Mouse (Mus musculus) stomach, embryonic 15.5 days (tissue): ENCODE measurements around the gene Pard3. TPM values are rescaled to one million over a fixed set of nuclear protein-coding genes. Genes with fewer than 3 reads are reported as not detected.
"Not testable (repeated sequence)": the region's sequence is repeated elsewhere in the genome, so short reads cannot be mapped to it uniquely, and the experiment has no call there.

ENCODE experiments used
- ATAC-seq: fragments of 200-750 bp; cut with Nextera tagmentation; 2 replicates; pipeline ENCODE4 v1.8.0; 2017; ENCODE audit warnings: low read depth, moderate number of reproducible peaks, moderate TSS enrichment; ENCODE audit not compliant: insufficient read depth, low FRiP score
- H3K27ac ChIP-seq: fragments of 300-500 bp; sonication (generic); 2 replicates; pipeline ENCODE4 v1.5.1; 2015; ENCODE audit warnings: mild to moderate bottlenecking, inconsistent platforms
- H3K27me3 ChIP-seq: fragments of 300-500 bp; sonication (generic); replicated peaks from 2 replicates; pipeline ENCODE4 v1.6.1; 2015; ENCODE audit warnings: inconsistent platforms
- H3K36me3 ChIP-seq: fragments of 300-500 bp; sonication (generic); 2 replicates; pipeline ENCODE4 v1.6.1; 2015; ENCODE audit warnings: inconsistent platforms
- H3K4me1 ChIP-seq: fragments of 300-500 bp; sonication (generic); 2 replicates; pipeline ENCODE4 v1.6.1; 2015; ENCODE audit warnings: inconsistent platforms
- H3K4me2 ChIP-seq: fragments of 300-500 bp; sonication (generic); 2 replicates; pipeline ENCODE4 v1.6.1; 2015; ENCODE audit warnings: mild to moderate bottlenecking, inconsistent platforms
- H3K4me3 ChIP-seq: fragments of 300-500 bp; sonication (generic); replicated peaks from 2 replicates; pipeline ENCODE4 v1.5.1; 2015; ENCODE audit warnings: inconsistent platforms
- H3K9ac ChIP-seq: fragments of 300-500 bp; sonication (generic); 2 replicates; pipeline ENCODE4 v1.6.1; 2015; ENCODE audit warnings: inconsistent platforms
- H3K9me3 ChIP-seq: fragments of 300-500 bp; sonication (generic); 2 replicates; pipeline ENCODE4 v1.6.1; 2016; ENCODE audit warnings: inconsistent platforms
- WGBS: fragments of 180-500 bp; shearing (Covaris S2); methylation state at CpG from one replicate; pipeline ENCODE4 v1.1.7; 2015; 5-methylcytosine and 5-hydroxymethylcytosine counted together
- polyA plus RNA-seq: library from polyadenylated mRNA; unstranded; fragments of >200 nt; fragmentation: Nextera tagmentation; extraction: Ambion mirVana; gene quantifications from 2 replicates; pipeline ENCODE4 v1.2.1, GENCODE M21; 2015

The Pard3 gene
- polyA plus RNA-seq, 1 experiment from 2014 or later: 28.3 TPM

DNA sequence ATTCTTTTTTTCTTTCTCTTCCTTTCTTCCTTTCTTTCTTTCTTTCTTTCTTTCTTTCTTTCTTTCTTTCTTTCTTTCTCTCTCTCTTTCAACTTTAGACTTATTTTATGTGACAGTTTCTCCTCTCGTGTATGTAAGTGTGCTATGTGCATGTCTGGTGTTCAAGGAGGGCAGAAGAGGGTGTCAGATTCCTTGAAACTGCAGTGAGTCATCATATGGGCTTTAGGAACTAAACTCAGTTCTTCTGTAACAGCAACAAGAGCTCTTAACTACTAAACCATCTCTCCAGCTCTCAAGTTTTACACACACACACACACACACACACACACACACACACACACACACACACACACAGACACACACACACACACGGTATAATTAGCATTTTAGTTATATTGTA lies 106.7 kb downstream of the Pard3 start:
- WGBS: 52% methylated on average over 2 of the region's 2 CpGs
- H3K4me3 ChIP-seq, ATAC-seq, H3K36me3 ChIP-seq, H3K9me3 ChIP-seq, H3K27me3 ChIP-seq, H3K4me2 ChIP-seq, H3K9ac ChIP-seq, H3K27ac ChIP-seq: not testable (repeated sequence)
- peaks cover 10% of the 10 kb centered on the region for H3K4me1 ChIP-seq

DNA sequence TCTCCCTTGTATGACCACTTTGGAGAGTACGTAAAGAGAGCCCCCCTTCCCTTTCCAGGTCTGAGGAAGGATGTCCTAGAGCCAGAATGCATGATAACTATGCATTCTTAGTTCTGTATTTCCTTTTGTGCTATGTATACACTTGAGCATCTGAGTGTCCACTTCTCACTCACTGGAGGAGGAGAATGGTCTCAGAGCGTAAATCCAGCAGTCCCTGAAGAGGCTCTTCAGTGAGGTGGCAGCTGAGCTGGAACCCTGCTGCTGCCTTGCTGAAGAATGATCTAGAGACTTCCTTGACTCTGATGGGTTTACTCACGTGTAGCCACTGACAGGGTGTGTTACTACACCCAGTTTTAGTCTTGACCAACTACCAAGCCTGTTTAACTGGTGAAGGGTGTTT lies 107.2 kb downstream of the Pard3 start:
- Histone ChIP-seq H3K4me1 (peaks cover 10% of the 10 kb centered on the region), H3K4me3 (no peak overlapping the region), H3K36me3 (no peaks in the 10 kb centered on the region), H3K9ac (no peak overlapping the region), H3K4me2 (no peak overlapping the region), H3K9me3 (no peaks in the 10 kb centered on the region), H3K27ac (no peak overlapping the region), H3K27me3 (no peaks in the 10 kb centered on the region)
- no peak for ATAC-seq
- 83% methylated on average over 3 of the region's 3 CpGs for WGBS

DNA sequence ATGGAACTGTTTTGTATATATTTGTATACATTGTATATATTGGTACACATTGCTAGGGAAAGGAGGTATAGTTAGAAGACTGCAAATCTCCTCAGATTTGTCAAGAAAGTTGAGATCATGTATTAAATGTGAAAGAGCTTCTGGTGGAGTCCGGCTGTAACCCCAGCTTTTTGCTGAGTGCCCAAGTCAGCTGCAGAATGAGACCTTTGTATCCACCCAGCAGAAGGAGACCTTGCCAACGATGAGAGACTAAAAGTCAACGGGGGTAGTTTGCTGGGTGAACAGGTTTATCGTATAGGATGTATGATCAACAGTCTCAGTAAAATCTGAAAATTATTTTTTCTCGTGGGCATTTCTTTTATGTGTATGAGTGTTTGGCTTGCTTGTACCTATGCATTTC lies 109.8 kb downstream of the Pard3 start:
- Histone ChIP-seq H3K4me1 (peaks cover 10% of the 10 kb centered on the region), H3K27ac (no peak overlapping the region), H3K4me3 (no peak overlapping the region), H3K9me3 (no peaks in the 10 kb centered on the region), H3K4me2 (no peak overlapping the region), H3K9ac (no peak overlapping the region), H3K36me3 (no peaks in the 10 kb centered on the region), H3K27me3 (no peaks in the 10 kb centered on the region)
- ATAC-seq: no peak
- 81% methylated on average over 5 of the region's 5 CpGs for WGBS

DNA sequence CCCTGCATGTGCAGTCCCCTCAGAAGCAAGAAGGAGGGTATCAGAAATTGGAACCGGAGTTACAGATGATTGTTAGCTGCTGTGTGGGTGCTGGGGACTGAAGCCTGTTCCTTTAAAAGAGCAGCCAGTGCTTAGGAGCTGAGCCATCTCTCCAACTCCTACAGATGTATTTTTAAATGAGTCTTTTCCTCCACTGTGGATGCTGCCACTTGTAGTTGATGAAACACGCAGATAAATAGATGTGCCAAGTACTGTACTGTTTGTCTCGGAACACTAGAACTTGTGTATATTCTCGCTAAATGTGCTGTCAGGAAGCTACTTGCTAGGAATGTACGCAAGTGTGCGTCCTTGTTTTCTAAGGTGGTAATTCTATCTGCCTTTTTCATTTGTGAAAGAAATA lies 110.7 kb downstream of the Pard3 start:
- Histone ChIP-seq H3K9ac (no peak overlapping the region), H3K36me3 (no peaks in the 10 kb centered on the region), H3K4me2 (no peak overlapping the region), H3K4me3 (no peak overlapping the region), H3K4me1 (peaks cover 10% of the 10 kb centered on the region), H3K27ac (no peak overlapping the region), H3K9me3 (no peaks in the 10 kb centered on the region), H3K27me3 (no peaks in the 10 kb centered on the region)
- ATAC-seq: no peak
- WGBS: 77% methylated on average over 6 of the region's 6 CpGs

DNA sequence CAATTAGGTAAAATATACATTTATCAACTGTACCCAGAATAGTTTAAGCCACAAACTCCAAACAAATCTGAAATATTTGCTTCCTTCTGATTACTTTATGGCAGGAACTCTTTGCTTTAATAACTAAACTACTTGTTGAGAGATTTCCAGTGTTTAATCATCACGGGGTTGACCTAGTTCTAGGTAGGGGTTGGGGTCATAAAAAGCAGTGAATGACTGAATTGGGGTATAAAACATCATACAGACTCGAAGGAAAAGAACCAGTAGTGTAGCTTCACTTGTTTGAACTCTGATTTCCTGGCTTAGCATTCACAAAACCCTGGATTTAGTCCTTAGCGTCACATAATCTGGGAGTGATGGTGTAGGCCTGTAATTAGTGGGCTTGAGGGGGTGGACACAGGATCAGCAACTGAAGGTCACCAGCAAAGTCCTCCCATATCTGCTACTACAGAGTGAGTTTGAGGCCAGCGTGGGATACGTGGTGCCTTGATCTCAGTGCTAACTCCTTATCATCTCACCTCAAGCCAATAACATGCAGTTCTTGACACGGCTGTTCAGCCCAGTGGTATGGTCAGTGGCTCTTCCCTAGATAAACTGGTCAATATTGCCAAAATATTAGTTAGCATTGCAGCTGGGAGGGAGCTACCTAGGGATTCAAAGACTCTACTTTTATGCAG lies 111.6 kb downstream of the Pard3 start:
- WGBS: 56% methylated on average over 6 of the region's 6 CpGs
- no peak overlapping the region for H3K27ac ChIP-seq
- ATAC-seq: no peak

DNA sequence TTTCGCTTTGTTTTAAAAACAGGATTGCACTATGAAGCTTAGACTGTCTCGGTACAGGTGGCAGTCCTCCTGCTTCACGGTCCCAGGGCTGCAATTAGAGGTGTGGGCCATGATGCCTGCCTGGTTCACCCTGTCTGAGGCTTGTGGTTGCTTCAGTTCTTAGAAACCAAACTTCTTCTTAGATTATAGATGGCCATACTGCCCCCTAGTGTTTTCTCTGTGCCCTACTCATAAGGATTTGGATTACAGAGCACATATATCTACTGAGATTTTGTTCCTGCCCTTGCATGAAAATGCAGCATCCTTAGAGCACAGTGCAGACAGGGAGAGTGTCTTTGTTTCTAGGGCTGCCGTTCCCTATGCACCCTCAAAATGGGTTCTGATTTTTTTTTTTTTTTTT lies 114.9 kb downstream of the Pard3 start:
- Histone ChIP-seq H3K4me3 (no peak overlapping the region), H3K27ac (no peak overlapping the region), H3K9me3 (no peaks in the 10 kb centered on the region), H3K4me2 (no peak overlapping the region), H3K9ac (no peak overlapping the region), H3K27me3 (no peaks in the 10 kb centered on the region), H3K4me1 (peaks cover 15% of the 10 kb centered on the region), H3K36me3 (no peaks in the 10 kb centered on the region)
- peak; percentile 35; the same call in 1 of the 2 replicates for ATAC-seq
- 49% methylated on average over 4 of the region's 4 CpGs for WGBS

More for the DNA sequence above, 111.6 kb downstream of the Pard3 start:
- no peak overlapping the region for H3K4me2 ChIP-seq
- peaks cover 10% of the 10 kb centered on the region for H3K4me1 ChIP-seq
- H3K36me3 ChIP-seq: no peaks in the 10 kb centered on the region
- no peak overlapping the region for H3K9ac ChIP-seq
- no peaks in the 10 kb centered on the region for H3K27me3 ChIP-seq
- H3K4me3 ChIP-seq: no peak overlapping the region
- H3K9me3 ChIP-seq: no peaks in the 10 kb centered on the region

DNA sequence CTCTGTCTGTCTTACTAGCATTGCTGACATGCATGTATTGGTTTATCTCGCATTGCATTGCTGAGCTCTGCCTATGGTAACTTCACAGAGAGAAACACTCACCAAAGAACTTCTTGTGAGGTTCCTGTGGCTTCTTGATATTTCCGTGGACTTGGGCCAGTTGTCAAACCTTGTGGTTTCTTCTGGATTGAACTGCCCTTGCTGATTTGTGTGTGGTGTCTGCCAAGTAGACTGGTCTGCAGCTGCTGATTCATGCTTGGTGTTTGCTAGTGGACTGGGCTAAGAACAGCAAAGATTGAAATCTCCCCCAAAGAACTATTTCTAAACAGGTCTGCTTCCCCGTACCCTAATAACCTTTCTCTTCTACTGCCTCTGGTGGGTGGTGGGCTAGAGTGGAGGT lies 117.6 kb downstream of the Pard3 start:
- Histone ChIP-seq H3K4me2 (no peak overlapping the region), H3K27me3 (no peaks in the 10 kb centered on the region), H3K4me1 (peaks cover 17% of the 10 kb centered on the region), H3K4me3 (no peak overlapping the region), H3K9me3 (no peaks in the 10 kb centered on the region), H3K36me3 (no peaks in the 10 kb centered on the region), H3K27ac (no peak overlapping the region), H3K9ac (no peak overlapping the region)
- WGBS: 85% methylated on average over 3 of the region's 3 CpGs
- ATAC-seq: no peak

DNA sequence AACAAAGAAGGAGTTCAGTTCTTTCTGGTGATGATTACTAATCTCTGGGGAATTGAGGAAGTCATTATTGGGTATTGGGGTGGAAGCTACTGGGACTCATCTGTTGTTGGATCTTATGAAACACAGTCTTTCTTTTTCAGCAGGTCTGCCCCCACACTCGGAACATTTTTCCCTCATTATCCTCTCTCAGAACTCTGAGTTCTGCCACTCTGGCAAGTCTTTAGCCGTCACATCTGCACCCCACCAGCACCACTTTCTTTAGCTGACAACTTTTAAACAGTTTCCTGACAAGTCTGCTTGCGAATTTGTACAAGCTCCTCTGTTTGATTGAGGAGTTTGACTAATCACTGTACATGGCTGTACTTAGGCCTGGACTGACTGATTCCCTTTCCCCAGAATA lies 118.4 kb downstream of the Pard3 start:
- H3K4me1 ChIP-seq: peaks cover 17% of the 10 kb centered on the region
- no peak for ATAC-seq

DNA sequence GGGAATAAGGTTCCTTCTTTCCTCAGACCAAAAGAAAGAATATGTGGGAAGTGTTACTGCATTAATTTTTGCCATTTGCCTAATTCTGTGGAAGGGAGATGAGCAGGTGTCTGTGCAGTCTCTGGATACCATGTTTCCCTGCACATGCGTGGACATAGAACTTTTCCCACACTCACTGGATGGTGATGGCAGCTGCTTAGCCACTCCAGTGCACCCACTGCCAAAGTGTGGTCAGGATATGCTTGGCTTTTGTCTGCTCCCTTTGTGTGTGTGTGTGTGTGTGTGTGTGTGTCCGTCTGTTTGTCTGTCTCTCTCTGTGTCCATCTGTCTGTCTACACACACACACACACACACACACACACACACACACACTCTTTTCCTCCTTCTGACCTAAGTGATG lies 119.8 kb downstream of the Pard3 start:
- H3K4me2 ChIP-seq: no peak overlapping the region
- H3K9ac ChIP-seq: no peak overlapping the region
- peaks cover 17% of the 10 kb centered on the region for H3K4me1 ChIP-seq
- H3K36me3 ChIP-seq: no peaks in the 10 kb centered on the region
- H3K4me3 ChIP-seq: no peak overlapping the region
- 49% methylated on average over 2 of the region's 2 CpGs for WGBS
- H3K27ac ChIP-seq: 0 out of 2 replicates have a peak overlapping the region, but pooled peaks have one; percentile 31
- H3K27me3 ChIP-seq: no peaks in the 10 kb centered on the region
- H3K9me3 ChIP-seq: no peaks in the 10 kb centered on the region
- no peak for ATAC-seq

More for the DNA sequence above, 118.4 kb downstream of the Pard3 start:
- Histone ChIP-seq H3K4me3 (no peak overlapping the region), H3K27me3 (no peaks in the 10 kb centered on the region), H3K9me3 (no peaks in the 10 kb centered on the region), H3K4me2 (no peak overlapping the region), H3K9ac (no peak overlapping the region), H3K27ac (no peak overlapping the region), H3K36me3 (no peaks in the 10 kb centered on the region)
- 57% methylated on average over 3 of the region's 3 CpGs for WGBS

DNA sequence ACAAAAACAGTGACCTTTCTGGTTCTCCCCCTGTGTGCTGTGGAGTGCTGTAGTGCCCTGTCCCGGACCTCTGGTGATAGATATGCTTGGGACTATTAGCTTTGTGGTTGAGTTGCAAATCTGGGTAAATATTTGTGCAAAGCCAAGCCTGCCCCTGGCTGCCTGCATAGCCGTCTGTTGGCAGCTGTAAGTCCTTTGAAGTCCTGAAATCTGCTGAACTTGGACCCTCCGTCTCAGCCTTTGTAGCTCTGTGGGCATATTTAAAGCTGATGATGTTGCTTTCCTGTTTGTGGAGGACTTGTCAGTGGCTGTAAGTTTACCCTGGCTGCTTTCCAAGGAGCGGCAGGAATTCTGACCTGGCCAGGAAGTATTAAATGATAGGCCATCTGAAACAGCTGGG lies 120.3 kb downstream of the Pard3 start:
- Histone ChIP-seq H3K4me2 (no peak overlapping the region), H3K36me3 (no peaks in the 10 kb centered on the region), H3K4me1 (peaks cover 17% of the 10 kb centered on the region), H3K27me3 (no peaks in the 10 kb centered on the region), H3K27ac (peak overlapping the region; percentile 31; the same call in 1 of the 2 replicates), H3K9ac (no peak overlapping the region), H3K4me3 (no peak overlapping the region), H3K9me3 (no peaks in the 10 kb centered on the region)
- ATAC-seq: peak; percentile 88
- WGBS: 15% methylated on average over 4 of the region's 4 CpGs

DNA sequence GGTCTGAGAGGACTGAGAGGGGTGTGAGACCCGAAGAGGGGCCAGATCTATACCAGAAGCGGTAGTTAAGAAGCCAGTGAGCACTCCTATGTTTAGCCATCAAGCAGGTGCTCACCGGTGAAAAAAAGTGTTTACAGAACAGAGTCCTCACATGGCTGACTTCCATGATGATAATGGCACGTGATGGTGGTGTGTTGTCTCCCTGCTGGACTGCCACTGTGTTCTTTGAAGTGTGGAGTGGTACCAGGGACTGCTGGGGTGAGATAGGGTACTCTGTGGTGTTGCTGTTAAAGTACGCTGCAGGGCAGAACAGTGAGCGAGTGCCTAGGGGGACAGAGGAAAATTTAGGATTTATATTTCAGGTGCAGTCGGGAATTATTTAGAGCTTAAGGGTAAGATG lies 122.2 kb downstream of the Pard3 start:
- WGBS: 65% methylated on average over 7 of the region's 7 CpGs
- Histone ChIP-seq H3K36me3 (no peaks in the 10 kb centered on the region), H3K27me3 (no peaks in the 10 kb centered on the region), H3K9me3 (no peaks in the 10 kb centered on the region), H3K27ac (no peak overlapping the region), H3K4me2 (no peak overlapping the region), H3K9ac (no peak overlapping the region), H3K4me3 (no peak overlapping the region), H3K4me1 (peaks cover 17% of the 10 kb centered on the region)
- no peak for ATAC-seq

DNA sequence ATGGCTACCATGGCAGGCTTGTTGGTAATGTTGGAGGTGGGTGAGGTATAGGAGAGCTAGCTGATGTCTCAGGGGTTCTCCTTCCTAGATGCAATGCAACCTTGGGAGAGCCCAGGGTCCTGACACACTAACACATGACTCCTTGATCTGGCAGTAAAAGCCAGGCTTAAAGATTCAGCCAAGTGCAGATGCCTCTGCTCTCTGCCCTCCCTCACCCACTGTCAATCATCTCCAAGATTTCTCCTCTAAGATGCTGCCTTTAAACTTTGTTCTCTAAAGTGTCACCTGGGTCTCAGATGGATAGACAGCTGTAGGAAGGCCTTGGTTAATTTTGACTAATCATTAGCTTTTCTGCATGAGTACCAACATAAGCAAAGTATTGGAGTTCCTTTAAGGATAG lies 125.0 kb downstream of the Pard3 start:
- Histone ChIP-seq H3K4me3 (no peak overlapping the region), H3K27me3 (no peaks in the 10 kb centered on the region), H3K9me3 (no peaks in the 10 kb centered on the region), H3K4me2 (no peak overlapping the region), H3K36me3 (no peaks in the 10 kb centered on the region), H3K4me1 (peaks cover 7% of the 10 kb centered on the region), H3K27ac (no peak overlapping the region), H3K9ac (no peak overlapping the region)
- no peak for ATAC-seq

DNA sequence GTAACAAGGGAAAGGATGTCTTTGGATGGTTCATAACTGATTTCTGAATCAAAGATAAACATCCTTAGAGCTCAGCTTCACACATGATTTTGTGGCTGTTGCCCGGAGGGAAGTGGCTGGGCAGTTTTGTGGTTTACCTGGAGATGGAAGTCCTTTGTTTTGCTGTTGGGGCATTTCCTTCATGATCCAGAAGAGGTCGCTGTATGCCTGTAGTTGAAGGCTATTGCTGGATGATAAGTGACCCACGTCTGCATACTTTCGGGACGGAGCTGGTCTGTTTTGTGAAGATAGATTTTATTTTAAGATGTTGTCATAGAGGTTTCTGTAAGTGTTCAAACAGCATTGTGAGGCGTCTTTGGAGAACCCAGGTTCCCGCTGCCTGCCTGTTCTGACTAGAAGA lies 126.7 kb downstream of the Pard3 start:
- H3K4me2 ChIP-seq: no peak overlapping the region
- no peak for ATAC-seq
- no peak overlapping the region for H3K9ac ChIP-seq
- H3K27me3 ChIP-seq: no peaks in the 10 kb centered on the region
- 25% methylated on average over 7 of the region's 7 CpGs for WGBS
- no peaks in the 10 kb centered on the region for H3K9me3 ChIP-seq
- no peaks in the 10 kb centered on the region for H3K4me1 ChIP-seq
- no peak overlapping the region for H3K4me3 ChIP-seq
- no peaks in the 10 kb centered on the region for H3K36me3 ChIP-seq
- no peak overlapping the region for H3K27ac ChIP-seq
